Mouse (Mus musculus) stomach, postnatal 0 days (tissue): Measurements from ENCODE around the gene Mcmbp. TPM values are rescaled to one million over a fixed set of nuclear protein-coding genes. Genes with fewer than 3 reads are reported as not detected.
A peak's percentile ranks its signal among the peaks of the same experiment; 100 is the strongest.

ENCODE experiments used
- ATAC-seq: fragments of 200-750 bp; cut with Nextera tagmentation; 2 replicates; pipeline ENCODE4 v1.8.0; 2017; ENCODE audit not compliant: low FRiP score, low TSS enrichment
- DNase-seq: peaks from one replicate; pipeline ENCODE4 v3.0.0-alpha.2; 2016; ENCODE audit warnings: low spot score
- H3K27ac ChIP-seq: fragments of 300-500 bp; sonication (generic); replicated peaks from 2 replicates; pipeline ENCODE4 v1.5.1; 2014; ENCODE audit warnings: mild to moderate bottlenecking, control low read depth
- H3K27me3 ChIP-seq: fragments of 300-500 bp; sonication (generic); 2 replicates; pipeline ENCODE4 v1.6.1; 2014; ENCODE audit warnings: low read length; ENCODE audit not compliant: control insufficient read depth, insufficient read depth
- H3K36me3 ChIP-seq: fragments of 300-500 bp; sonication (generic); 2 replicates; pipeline ENCODE4 v1.6.1; 2014; ENCODE audit warnings: low read length, mixed read lengths; ENCODE audit not compliant: control insufficient read depth, insufficient read depth
- H3K4me1 ChIP-seq: fragments of 300-500 bp; sonication (generic); replicated peaks from 2 replicates; pipeline ENCODE4 v1.6.1; 2014; ENCODE audit warnings: antibody characterized with exemption; ENCODE audit not compliant: control insufficient read depth, insufficient read depth
- H3K4me2 ChIP-seq: fragments of 300-500 bp; sonication (generic); replicated peaks from 2 replicates; pipeline ENCODE4 v1.6.1; 2014; ENCODE audit warnings: low read depth, mild to moderate bottlenecking, control low read depth, moderate library complexity
- H3K4me3 ChIP-seq: fragments of 300-500 bp; sonication (generic); 2 replicates; pipeline ENCODE4 v1.5.1; 2014; ENCODE audit warnings: low read depth, low read length, control low read depth
- H3K9ac ChIP-seq: fragments of 300-500 bp; sonication (generic); 2 replicates; pipeline ENCODE4 v1.6.1; 2014; ENCODE audit warnings: mild to moderate bottlenecking, low read length, control low read depth, mixed read lengths
- H3K9me3 ChIP-seq: fragments of 300-500 bp; sonication (generic); 2 replicates; pipeline ENCODE4 v1.6.1; 2016; ENCODE audit warnings: low read length; ENCODE audit not compliant: control insufficient read depth
- CTCF ChIP-seq: IDR thresholded peaks from 2 replicates; pipeline ENCODE4 v1.5.1; 2016; ENCODE audit warnings: antibody characterized with exemption, low read depth, mild to moderate bottlenecking, moderate library complexity
- EP300 ChIP-seq: optimal IDR thresholded peaks from 2 replicates; pipeline ENCODE3; 2016; ENCODE audit warnings: antibody characterized with exemption
- WGBS: fragments of 180-500 bp; shearing (Covaris S2); extraction: QIAGEN DNeasy Blood & Tissue Kit; methylation state at CpG from one replicate; pipeline ENCODE4 v1.1.7; 2014; 5-methylcytosine and 5-hydroxymethylcytosine counted together
- polyA plus RNA-seq: library from polyadenylated mRNA; unstranded; fragments of >200 nt; fragmentation: Nextera tagmentation; extraction: Ambion mirVana; gene quantifications from 2 replicates; pipeline ENCODE4 v1.2.1, GENCODE M21; 2015

The Mcmbp gene
- polyA plus RNA-seq, 1 experiment from 2014 or later, result 37.1 TPM

- Histone ChIP-seq H3K36me3 (no peaks in the 10 kb centered on the region), H3K4me2 (peak within 1 kb of the TSS; percentile 88), H3K9me3 (no peaks in the 10 kb centered on the region), H3K27me3 (no peaks in the 10 kb centered on the region), H3K4me1 (peaks cover 6% of the 10 kb centered on the region), H3K27ac (peak within 1 kb of the TSS; percentile 90), H3K4me3 (peak within 1 kb of the TSS; percentile 95), H3K9ac (peak within 1 kb of the TSS; percentile 94)
- ATAC-seq (peak; percentile 89), DNase-seq (peak; percentile 98)
- under 1% methylated on average over 55 of the region's 55 CpGs for WGBS
- TF ChIP-seq EP300 (peak; percentile 100), CTCF (no peak)
Observed at GRCm38 (mm10) chr7:128744684-128745485, 4.6 kb upstream of the Mcmbp start, which contains the start of gene Sec23ip. Gene Sec23ip (plus strand): TSS chr7:128744943.

- H3K9ac ChIP-seq, result no peak overlapping the region
- H3K4me2 ChIP-seq, result no peak overlapping the region
- peaks cover 6% of the 10 kb centered on the region for H3K4me1 ChIP-seq
- 52% methylated on average over 2 of the region's 2 CpGs for WGBS
- H3K4me3 ChIP-seq, result no peak overlapping the region
- DNase-seq (no peak), ATAC-seq (no peak)
- no peaks in the 10 kb centered on the region for H3K27me3 ChIP-seq
- no peaks in the 10 kb centered on the region for H3K9me3 ChIP-seq
- H3K27ac ChIP-seq, result no peak overlapping the region
- H3K36me3 ChIP-seq, result no peaks in the 10 kb centered on the region
- TF ChIP-seq EP300, result no peak
- TF ChIP-seq CTCF, result no peak
Observed at GRCm38 (mm10) chr7:128743898-128744297, 3.6 kb upstream of the Mcmbp start.

DNA sequence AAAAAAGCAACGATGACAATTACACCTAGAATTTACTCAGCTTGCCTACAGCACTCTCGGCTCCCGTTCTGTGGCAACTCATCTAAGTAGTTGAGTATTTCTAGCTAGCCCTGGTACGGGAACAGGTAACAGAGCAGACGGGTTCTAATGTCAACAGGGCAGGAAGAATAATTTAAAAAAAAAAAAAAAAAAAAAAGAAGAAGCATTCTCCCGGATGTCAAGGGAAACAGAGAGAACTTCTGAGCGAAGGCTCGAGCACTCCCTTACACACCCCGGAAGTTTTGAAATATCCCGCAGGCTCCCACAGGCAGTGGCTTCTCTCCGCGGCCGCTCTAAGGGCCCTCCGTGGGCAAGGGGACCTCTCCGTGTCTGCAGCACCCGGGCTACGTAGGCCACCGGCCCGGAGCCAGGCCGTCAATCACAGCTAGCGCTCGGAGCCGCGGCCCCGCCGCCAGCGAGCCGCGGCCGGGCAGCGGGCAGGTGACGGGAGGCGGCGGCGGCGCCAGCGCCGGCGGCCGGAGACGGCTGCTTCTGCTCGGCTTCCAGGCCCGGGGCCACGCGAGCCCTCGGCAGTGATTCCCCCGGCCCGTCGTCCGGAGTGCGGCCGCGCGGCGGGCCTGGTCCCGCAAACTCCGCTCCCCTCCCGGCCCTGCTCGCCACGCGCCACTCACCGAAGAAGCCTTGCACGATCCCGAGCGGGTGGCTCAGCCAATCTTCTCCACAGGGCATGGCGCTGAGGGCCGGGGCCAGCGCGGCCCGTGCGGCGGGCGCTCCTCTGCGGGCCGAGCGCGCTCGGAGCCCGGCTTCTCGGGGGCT is 625 bp downstream of the Mcmbp start:
- peaks cover 3% of the 10 kb centered on the region; the same call in 1 of the 2 replicates for H3K4me1 ChIP-seq
- peak overlapping the region; percentile 76 for H3K4me3 ChIP-seq
- H3K27me3 ChIP-seq, result no peaks in the 10 kb centered on the region
- ATAC-seq (peak; percentile 53), DNase-seq (peak; percentile 53)
- no peaks in the 10 kb centered on the region for H3K9me3 ChIP-seq
- under 1% methylated on average over 68 of the region's 80 CpGs for WGBS
- H3K4me2 ChIP-seq, result peak overlapping the region; percentile 79
- H3K27ac ChIP-seq, result peak overlapping the region; percentile 94
- peak overlapping the region; percentile 97 for H3K9ac ChIP-seq
- no peaks in the 10 kb centered on the region for H3K36me3 ChIP-seq
- TF ChIP-seq CTCF (no peak), EP300 (no peak)

DNA sequence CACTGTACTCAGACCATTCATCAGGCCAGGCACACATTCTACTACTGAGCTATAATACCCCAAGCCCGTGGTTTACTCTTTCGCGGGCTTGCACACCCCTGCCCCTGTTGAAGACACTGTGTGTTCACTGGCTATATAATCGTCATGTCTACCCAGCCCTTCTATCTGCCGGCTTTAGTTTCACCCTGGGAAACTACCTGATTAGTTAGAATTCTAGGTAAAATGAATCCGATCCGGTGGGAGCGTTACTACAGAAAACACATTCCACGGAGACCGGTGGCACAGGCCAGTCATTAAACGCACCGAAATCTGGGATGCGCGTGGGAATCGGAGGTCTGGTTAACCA is 1.2 kb downstream of the Mcmbp start:
- Histone ChIP-seq H3K36me3 (no peaks in the 10 kb centered on the region), H3K4me2 (peak overlapping the region; percentile 79), H3K4me3 (peak overlapping the region; percentile 76), H3K27me3 (no peaks in the 10 kb centered on the region), H3K4me1 (peaks cover 3% of the 10 kb centered on the region; the same call in 1 of the 2 replicates), H3K9ac (peak overlapping the region; percentile 97), H3K27ac (peak overlapping the region; percentile 41), H3K9me3 (no peaks in the 10 kb centered on the region)
- ATAC-seq (no peak), DNase-seq (no peak)
- no peak for TF ChIP-seq EP300
- no peak for TF ChIP-seq CTCF
- WGBS, result 2% methylated on average over 15 of the region's 15 CpGs

GRCm38 (mm10) chr7:128738041-128738440 is 2.3 kb downstream of the Mcmbp start:
- no peak overlapping the region for H3K4me3 ChIP-seq
- H3K27ac ChIP-seq, result no peak overlapping the region
- peaks cover 3% of the 10 kb centered on the region; the same call in 1 of the 2 replicates for H3K4me1 ChIP-seq
- H3K36me3 ChIP-seq, result no peaks in the 10 kb centered on the region
- ATAC-seq (no peak), DNase-seq (no peak)
- H3K27me3 ChIP-seq, result no peaks in the 10 kb centered on the region
- H3K9ac ChIP-seq, result no peak overlapping the region
- H3K4me2 ChIP-seq, result peak overlapping the region; percentile 79
- TF ChIP-seq CTCF (no peak), EP300 (no peak)
- 43% methylated on average over 5 of the region's 5 CpGs for WGBS
- H3K9me3 ChIP-seq, result no peaks in the 10 kb centered on the region
